Mouse (Mus musculus) right cerebral cortex, postnatal 36 days (tissue): Measurements from ENCODE around the gene Epm2a.
A peak's percentile ranks its signal among the peaks of the same experiment; 100 is the strongest.
"Not testable (repeated sequence)": the region's sequence is repeated elsewhere in the genome, so short reads cannot be mapped to it uniquely, and the experiment has no call there.

Experiments used
- DNase-seq, 2 experiments: peaks; one replicate each; pipeline ENCODE4 v3.0.0; 2022; ENCODE audit warnings: low spot score in 2 of 2, mixed read lengths in 1 of 2

Gene Epm2a

GRCm38 (mm10) chr10:11343205-11344141, at the start of gene Epm2a:
Gene Epm2a (plus strand): TSS chr10:11343404.
- peak; percentile 71 for DNase-seq

GRCm38 (mm10) chr10:11298418-11298817, 44.8 kb upstream of the Epm2a start:
- no peak for DNase-seq

GRCm38 (mm10) chr10:11305365-11306053, 37.7 kb upstream of the Epm2a start:
- no peak for DNase-seq

- DNase-seq, result no peak
These were observed 37.2 kb upstream of the Epm2a start for GRCm38 (mm10) chr10:11306054-11306367.

GRCm38 (mm10) chr10:11309866-11310265, 33.3 kb upstream of the Epm2a start:
- no peak for DNase-seq

GRCm38 (mm10) chr10:11310481-11310880, 32.7 kb upstream of the Epm2a start:
- DNase-seq, result no peak

- DNase-seq, result not testable (repeated sequence)
These were observed 25.2 kb upstream of the Epm2a start for GRCm38 (mm10) chr10:11317856-11318454.

- DNase-seq, result no peak
These were observed 23.7 kb upstream of the Epm2a start for GRCm38 (mm10) chr10:11319446-11319970.

GRCm38 (mm10) chr10:11322316-11322715, 20.9 kb upstream of the Epm2a start:
- DNase-seq, result no peak

GRCm38 (mm10) chr10:11323202-11323898, 19.9 kb upstream of the Epm2a start:
- DNase-seq, result peak; percentile 40 to 44

GRCm38 (mm10) chr10:11326526-11326925, 16.7 kb upstream of the Epm2a start:
- no peak for DNase-seq

GRCm38 (mm10) chr10:11344536-11345468, 1.6 kb downstream of the Epm2a start:
- no peak for DNase-seq

GRCm38 (mm10) chr10:11350243-11350974, 7.2 kb downstream of the Epm2a start:
- DNase-seq, result not testable (repeated sequence)

- no peak for DNase-seq
These were observed 11.4 kb downstream of the Epm2a start for GRCm38 (mm10) chr10:11354609-11355008.

- DNase-seq, result no peak
These were observed 18.9 kb downstream of the Epm2a start for GRCm38 (mm10) chr10:11361985-11362692.

- DNase-seq, result no peak
These were observed 19.8 kb downstream of the Epm2a start for GRCm38 (mm10) chr10:11362896-11363487.

- DNase-seq, result no peak
These were observed 38.1 kb downstream of the Epm2a start for GRCm38 (mm10) chr10:11381302-11381701.

- DNase-seq, result no peak
These were observed 67.7 kb downstream of the Epm2a start for GRCm38 (mm10) chr10:11410926-11411325.

- no peak for DNase-seq
These were observed 76.9 kb downstream of the Epm2a start for GRCm38 (mm10) chr10:11420071-11420470.
